Mouse (Mus musculus): ENCODE results near the gene Ptbp3. TPM values are rescaled to one million over a fixed set of nuclear protein-coding genes. Genes with fewer than 3 reads are reported as not detected.
"Not testable (repeated sequence)": the region's sequence is repeated elsewhere in the genome, so short reads cannot be mapped to it uniquely, and the experiment has no call there.

Gene Ptbp3
- polyA plus RNA-seq, 1 experiment from 2014 or later, result 14.1 TPM

DNA sequence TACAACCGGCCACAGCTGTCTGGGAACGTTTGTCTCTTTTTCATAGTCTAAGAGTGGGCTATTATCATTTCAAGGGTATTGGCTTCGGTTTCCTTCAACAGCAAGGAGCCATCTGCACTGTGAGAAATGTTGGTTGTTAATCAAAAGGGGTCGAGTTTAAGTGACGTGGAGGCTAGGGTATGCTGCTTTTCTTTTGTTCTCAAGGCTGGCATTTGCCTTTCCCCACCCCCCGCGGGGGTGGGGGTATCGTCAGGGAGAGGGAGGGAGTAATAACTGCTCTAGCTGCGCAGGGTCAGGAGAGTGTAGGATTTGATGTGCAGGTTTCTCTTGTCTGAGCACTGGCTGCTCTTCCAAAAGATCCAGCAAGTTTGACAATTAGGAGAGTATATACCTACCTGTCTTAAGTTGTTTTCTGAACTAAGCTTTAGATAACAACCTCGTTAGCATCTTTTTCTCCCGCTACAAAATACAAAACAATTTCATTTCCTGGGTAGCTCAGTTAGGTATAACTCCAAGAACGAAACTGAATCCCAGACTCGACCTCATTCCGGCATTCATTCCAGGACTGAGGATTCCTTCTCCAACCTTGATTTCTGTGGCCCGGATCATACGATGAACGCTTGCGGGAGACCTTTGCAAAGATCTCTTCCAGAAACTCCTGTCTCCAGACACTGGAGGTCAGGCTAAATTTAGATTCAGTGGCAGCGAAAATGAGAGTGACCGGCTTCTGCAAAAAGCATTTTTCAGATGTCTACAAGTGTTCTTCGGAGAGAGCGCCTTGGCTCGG is 31.5 kb upstream of the Ptbp3 start:
- ATAC-seq, result peak; percentile 69
- H3K9ac ChIP-seq (ENCODE audit: low read depth, low read length), result peak overlapping the region; percentile 77
- H3K9me3 ChIP-seq (replicated peaks; ENCODE audit: control insufficient read depth, low read length, poor library complexity, severe bottlenecking), result no peaks in the 10 kb centered on the region
- H3K27me3 ChIP-seq (ENCODE audit: control insufficient read depth, insufficient read depth, low read depth, low read length), result no peaks in the 10 kb centered on the region
- peaks cover 10% of the 10 kb centered on the region for H3K4me1 ChIP-seq (ENCODE audit: control insufficient read depth, insufficient read depth, low read length)
- peak overlapping the region; percentile 90 for H3K4me2 ChIP-seq (ENCODE audit: low read length)
- no peaks in the 10 kb centered on the region for H3K36me3 ChIP-seq (ENCODE audit: control insufficient read depth, insufficient read depth, low read length)
- WGBS, result under 1% methylated on average over 23 of the region's 23 CpGs
- peak overlapping the region; percentile 60 for H3K4me3 ChIP-seq (ENCODE audit: low read depth, low read length)
- H3K27ac ChIP-seq (ENCODE audit: low read length), result peak overlapping the region; percentile 90

DNA sequence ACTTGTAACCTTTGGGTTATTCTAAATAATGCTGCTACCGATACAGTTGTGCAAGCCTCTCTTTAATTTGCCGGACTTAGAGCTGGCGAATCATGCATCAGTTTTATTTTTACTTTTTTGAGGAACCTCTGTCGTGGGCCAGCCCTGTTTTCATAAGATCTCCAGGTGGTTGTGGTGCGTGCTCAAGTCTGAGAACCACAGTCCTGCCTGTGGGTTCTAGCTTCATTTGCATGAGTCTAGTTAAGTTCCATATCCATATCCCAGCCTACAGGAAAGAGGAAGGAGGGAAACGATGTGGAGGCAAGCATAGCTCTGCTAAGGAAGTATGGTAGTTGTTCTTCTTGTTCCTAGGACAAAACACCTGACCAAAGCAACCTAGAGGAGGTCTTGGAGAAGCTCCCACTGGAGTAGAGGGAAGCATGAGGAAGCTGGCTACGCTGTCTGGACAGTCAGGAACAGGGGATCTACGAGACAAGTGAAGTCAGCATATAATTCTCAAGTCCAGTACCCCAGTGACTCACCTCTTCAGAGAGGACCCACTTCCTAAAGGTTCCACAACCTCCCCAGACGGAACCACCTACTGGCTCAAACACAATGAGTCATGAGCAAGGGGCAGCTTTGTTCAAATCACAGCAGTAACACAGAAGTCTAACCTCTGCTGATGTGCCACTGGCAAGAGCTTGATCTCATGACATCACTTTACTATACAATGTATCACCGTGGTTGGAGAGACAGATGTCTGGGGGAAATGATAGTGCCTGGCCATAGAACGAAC is 26.2 kb upstream of the Ptbp3 start:
- H3K9me3 ChIP-seq (replicated peaks; ENCODE audit: control insufficient read depth, low read length, poor library complexity, severe bottlenecking), result no peaks in the 10 kb centered on the region
- H3K36me3 ChIP-seq (ENCODE audit: control insufficient read depth, insufficient read depth, low read length), result no peaks in the 10 kb centered on the region
- H3K27me3 ChIP-seq (ENCODE audit: control insufficient read depth, insufficient read depth, low read depth, low read length), result no peaks in the 10 kb centered on the region
- H3K4me2 ChIP-seq (ENCODE audit: low read length), result no peak overlapping the region
- 89% methylated on average over 11 of the region's 11 CpGs for WGBS
- no peak for ATAC-seq
- H3K4me1 ChIP-seq (ENCODE audit: control insufficient read depth, insufficient read depth, low read length), result peaks cover 5% of the 10 kb centered on the region
- no peak overlapping the region for H3K9ac ChIP-seq (ENCODE audit: low read depth, low read length)
- H3K27ac ChIP-seq (ENCODE audit: low read length), result no peak overlapping the region
- no peak overlapping the region for H3K4me3 ChIP-seq (ENCODE audit: low read depth, low read length)

DNA sequence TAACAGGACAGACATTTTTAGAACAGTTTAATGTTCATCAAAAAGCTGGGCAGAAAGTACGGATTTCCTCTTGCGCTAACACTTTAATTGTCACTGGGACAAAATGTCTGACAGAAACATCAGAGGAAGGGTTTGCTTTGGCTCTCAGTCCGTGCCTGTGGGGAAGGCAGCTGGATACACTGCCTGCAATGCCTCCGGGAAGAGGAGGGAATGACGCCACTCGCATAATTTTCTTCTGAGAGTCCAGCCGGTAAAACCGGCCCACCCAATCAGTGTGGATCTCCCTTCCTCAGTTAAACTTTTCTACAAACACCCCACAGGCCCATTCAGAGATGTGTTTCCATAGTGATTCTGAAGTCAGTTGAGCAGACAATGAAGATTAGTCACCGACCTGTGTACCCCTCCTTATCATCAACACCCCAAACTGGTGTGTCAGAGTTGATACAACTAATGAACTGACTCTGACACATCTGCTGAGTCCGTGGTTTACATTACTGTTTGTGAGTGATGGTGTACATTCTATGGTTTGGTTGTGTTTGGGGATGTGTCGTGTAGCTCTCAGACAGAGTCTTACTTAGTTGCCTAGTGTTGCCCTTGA is 23.5 kb upstream of the Ptbp3 start:
- Histone ChIP-seq H3K4me1 (ENCODE audit: control insufficient read depth, insufficient read depth, low read length) (no peaks in the 10 kb centered on the region), H3K4me2 (ENCODE audit: low read length) (no peak overlapping the region), H3K27ac (ENCODE audit: low read length) (no peak overlapping the region), H3K27me3 (ENCODE audit: control insufficient read depth, insufficient read depth, low read depth, low read length) (no peaks in the 10 kb centered on the region), H3K4me3 (ENCODE audit: low read depth, low read length) (no peak overlapping the region), H3K36me3 (ENCODE audit: control insufficient read depth, insufficient read depth, low read length) (no peaks in the 10 kb centered on the region), H3K9me3 (replicated peaks; ENCODE audit: control insufficient read depth, low read length, poor library complexity, severe bottlenecking) (no peaks in the 10 kb centered on the region), H3K9ac (ENCODE audit: low read depth, low read length) (no peak overlapping the region)
- no peak for ATAC-seq
- WGBS, result 76% methylated on average over 11 of the region's 11 CpGs

GRCm38 (mm10) chr4:59570519-59570918 is 21.4 kb upstream of the Ptbp3 start:
- not testable (repeated sequence) for H3K4me3 ChIP-seq (ENCODE audit: low read depth, low read length); ATAC-seq; H3K4me2 ChIP-seq (ENCODE audit: low read length); H3K36me3 ChIP-seq (ENCODE audit: control insufficient read depth, insufficient read depth, low read length); H3K9me3 ChIP-seq (replicated peaks; ENCODE audit: control insufficient read depth, low read length, poor library complexity, severe bottlenecking); H3K27me3 ChIP-seq (ENCODE audit: control insufficient read depth, insufficient read depth, low read depth, low read length); H3K9ac ChIP-seq (ENCODE audit: low read depth, low read length); H3K4me1 ChIP-seq (ENCODE audit: control insufficient read depth, insufficient read depth, low read length); H3K27ac ChIP-seq (ENCODE audit: low read length)
- whole genome bisulfite sequencing, result 93% methylated on average over 7 of the region's 8 CpGs

GRCm38 (mm10) chr4:59569538-59569937 is 20.4 kb upstream of the Ptbp3 start:
- WGBS, result 2% methylated on average over 7 of the region's 7 CpGs
- H3K27me3 ChIP-seq (ENCODE audit: control insufficient read depth, insufficient read depth, low read depth, low read length), result no peaks in the 10 kb centered on the region
- no peak overlapping the region for H3K27ac ChIP-seq (ENCODE audit: low read length)
- peaks cover 4% of the 10 kb centered on the region for H3K9me3 ChIP-seq (replicated peaks; ENCODE audit: control insufficient read depth, low read length, poor library complexity, severe bottlenecking)
- H3K36me3 ChIP-seq (ENCODE audit: control insufficient read depth, insufficient read depth, low read length), result no peaks in the 10 kb centered on the region
- peak; percentile 81 for ATAC-seq
- no peak overlapping the region for H3K9ac ChIP-seq (ENCODE audit: low read depth, low read length)
- H3K4me2 ChIP-seq (ENCODE audit: low read length), result no peak overlapping the region
- no peaks in the 10 kb centered on the region for H3K4me1 ChIP-seq (ENCODE audit: control insufficient read depth, insufficient read depth, low read length)
- no peak overlapping the region for H3K4me3 ChIP-seq (ENCODE audit: low read depth, low read length)

- no peak overlapping the region for H3K4me3 ChIP-seq (ENCODE audit: low read depth, low read length)
- H3K27me3 ChIP-seq (ENCODE audit: control insufficient read depth, insufficient read depth, low read depth, low read length), result no peaks in the 10 kb centered on the region
- WGBS, result 88% methylated on average over 6 of the region's 6 CpGs
- ATAC-seq, result no peak
- H3K4me1 ChIP-seq (ENCODE audit: control insufficient read depth, insufficient read depth, low read length), result no peaks in the 10 kb centered on the region
- no peak overlapping the region for H3K4me2 ChIP-seq (ENCODE audit: low read length)
- H3K9ac ChIP-seq (ENCODE audit: low read depth, low read length), result no peak overlapping the region
- no peak overlapping the region for H3K27ac ChIP-seq (ENCODE audit: low read length)
- no peaks in the 10 kb centered on the region for H3K36me3 ChIP-seq (ENCODE audit: control insufficient read depth, insufficient read depth, low read length)
- H3K9me3 ChIP-seq (replicated peaks; ENCODE audit: control insufficient read depth, low read length, poor library complexity, severe bottlenecking), result peaks cover 4% of the 10 kb centered on the region
Measured at GRCm38 (mm10) chr4:59567576-59568260, 18.6 kb upstream of the Ptbp3 start.

DNA sequence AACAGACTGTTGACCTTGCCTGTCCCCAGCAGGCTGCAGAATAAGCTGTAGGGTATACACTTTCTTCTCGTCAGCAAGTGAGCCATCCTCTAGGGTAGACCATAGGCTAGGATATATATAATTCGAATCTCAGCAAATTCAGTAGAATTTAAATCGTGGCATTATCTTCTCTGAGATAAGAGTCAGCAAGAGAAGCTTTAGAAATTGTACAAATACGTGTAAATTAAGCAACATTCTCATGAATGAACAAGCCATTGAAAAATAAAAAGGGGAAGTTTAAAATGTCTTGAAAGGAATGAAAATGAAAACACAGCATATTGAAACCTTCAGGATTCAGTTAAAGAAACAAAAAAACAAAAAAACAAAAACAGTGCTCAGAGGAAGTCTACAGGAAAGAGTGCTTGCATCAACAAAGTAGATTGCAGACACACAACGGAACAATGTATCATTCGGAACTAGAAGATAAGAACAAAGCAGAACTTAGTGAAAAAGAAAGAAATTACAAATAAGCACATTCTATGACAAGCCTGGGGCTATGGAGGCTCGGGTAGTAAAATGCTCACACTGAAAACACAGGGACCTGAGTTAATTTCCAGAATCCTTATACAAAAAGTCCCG is 16.5 kb upstream of the Ptbp3 start:
- no peak overlapping the region for H3K4me3 ChIP-seq (ENCODE audit: low read depth, low read length)
- peaks cover 4% of the 10 kb centered on the region for H3K9me3 ChIP-seq (replicated peaks; ENCODE audit: control insufficient read depth, low read length, poor library complexity, severe bottlenecking)
- H3K36me3 ChIP-seq (ENCODE audit: control insufficient read depth, insufficient read depth, low read length), result no peaks in the 10 kb centered on the region
- no peak overlapping the region for H3K27ac ChIP-seq (ENCODE audit: low read length)
- no peak for ATAC-seq
- H3K9ac ChIP-seq (ENCODE audit: low read depth, low read length), result no peak overlapping the region
- no peak overlapping the region for H3K4me2 ChIP-seq (ENCODE audit: low read length)
- H3K27me3 ChIP-seq (ENCODE audit: control insufficient read depth, insufficient read depth, low read depth, low read length), result no peaks in the 10 kb centered on the region
- 77% methylated on average over 8 of the region's 8 CpGs for WGBS
- no peaks in the 10 kb centered on the region for H3K4me1 ChIP-seq (ENCODE audit: control insufficient read depth, insufficient read depth, low read length)

DNA sequence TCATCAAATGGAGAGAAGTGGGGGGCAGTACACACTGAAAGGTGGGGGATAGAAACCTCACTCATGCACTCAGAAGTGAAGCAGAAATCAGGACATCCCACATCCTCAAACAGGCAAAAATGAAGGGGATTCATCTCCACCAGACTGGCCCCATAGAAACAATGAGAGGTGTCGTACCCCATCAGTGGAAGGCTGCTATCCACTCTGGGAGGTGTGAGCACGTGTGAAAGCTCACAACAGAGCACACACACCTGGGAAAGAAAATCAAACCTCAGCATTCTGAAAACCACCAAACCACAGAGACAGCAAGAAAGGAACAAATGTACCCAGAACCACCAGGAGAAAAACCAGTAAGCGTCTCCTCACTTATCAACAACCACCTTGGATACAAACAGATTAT is 15.0 kb upstream of the Ptbp3 start:
- ATAC-seq, result no peak
- Histone ChIP-seq H3K4me1 (ENCODE audit: control insufficient read depth, insufficient read depth, low read length) (no peaks in the 10 kb centered on the region), H3K36me3 (ENCODE audit: control insufficient read depth, insufficient read depth, low read length) (no peaks in the 10 kb centered on the region), H3K9me3 (replicated peaks; ENCODE audit: control insufficient read depth, low read length, poor library complexity, severe bottlenecking) (peaks cover 4% of the 10 kb centered on the region), H3K4me2 (ENCODE audit: low read length) (no peak overlapping the region), H3K9ac (ENCODE audit: low read depth, low read length) (no peak overlapping the region), H3K27me3 (ENCODE audit: control insufficient read depth, insufficient read depth, low read depth, low read length) (no peaks in the 10 kb centered on the region), H3K4me3 (ENCODE audit: low read depth, low read length) (no peak overlapping the region), H3K27ac (ENCODE audit: low read length) (no peak overlapping the region)
- WGBS, result 79% methylated on average over 3 of the region's 3 CpGs

All from midbrain, embryonic 16.5 days (tissue).